Mouse (Mus musculus) E14TG2a.4 (cell line): ENCODE results near the gene Grin2c.

Experiments used
- H3K27me3 ChIP-seq: 2 replicates; pipeline ENCODE4 v1.6.1; 2014; ENCODE audit warnings: low read length, control low read depth; ENCODE audit not compliant: insufficient read depth
- H3K36me3 ChIP-seq: 2 replicates; pipeline ENCODE4 v1.6.1; 2014; ENCODE audit warnings: low read length, control low read depth; ENCODE audit not compliant: insufficient read depth
- H3K4me1 ChIP-seq: replicated peaks from 2 replicates; pipeline ENCODE4 v1.6.1; 2014; ENCODE audit warnings: low read depth, low read length, control low read depth
- H3K4me3 ChIP-seq: replicated peaks from 2 replicates; pipeline ENCODE4 v1.5.1; 2014; ENCODE audit warnings: mild to moderate bottlenecking, low read length
- H3K9me3 ChIP-seq: 2 replicates; pipeline ENCODE4 v1.6.1; 2014; ENCODE audit warnings: low read length, control low read depth
- CTCF ChIP-seq: conservative IDR thresholded peaks from 2 replicates; pipeline ENCODE4 v1.5.1; 2014; ENCODE audit warnings: low read length
- NANOG ChIP-seq: IDR thresholded peaks from 2 replicates; pipeline ENCODE4 v1.6.1; 2014; ENCODE audit warnings: borderline replicate concordance, low read length, mixed read lengths
- POU5F1 ChIP-seq: IDR thresholded peaks from 2 replicates; pipeline ENCODE4 v1.6.1; 2014; ENCODE audit warnings: low read length, borderline replicate concordance

Grin2c gene

DNA sequence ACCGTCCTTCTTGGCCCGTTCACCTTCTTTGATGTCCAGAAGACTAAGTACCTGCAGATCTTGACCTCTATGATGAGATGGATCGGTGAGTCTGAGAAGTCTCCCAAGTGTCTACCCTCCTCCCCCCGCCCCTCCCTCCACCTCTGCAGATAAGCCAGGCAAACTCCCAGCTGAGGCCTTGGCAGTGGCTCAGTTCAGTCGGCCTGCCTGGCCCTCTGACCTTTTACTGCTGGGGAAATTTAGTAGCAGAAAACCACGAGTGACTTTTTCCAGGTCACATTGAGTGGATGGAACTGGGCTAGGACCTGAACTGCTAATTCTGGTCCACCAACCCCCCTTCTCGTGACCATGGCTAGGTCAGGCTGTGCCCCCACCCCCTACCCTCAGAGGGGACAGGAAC lies 38.6 kb downstream of the Grin2c start:
- H3K4me1 ChIP-seq: peaks cover 69% of the 10 kb centered on the region
- TF ChIP-seq POU5F1: no peak
- no peak for TF ChIP-seq CTCF
- TF ChIP-seq NANOG: no peak

DNA sequence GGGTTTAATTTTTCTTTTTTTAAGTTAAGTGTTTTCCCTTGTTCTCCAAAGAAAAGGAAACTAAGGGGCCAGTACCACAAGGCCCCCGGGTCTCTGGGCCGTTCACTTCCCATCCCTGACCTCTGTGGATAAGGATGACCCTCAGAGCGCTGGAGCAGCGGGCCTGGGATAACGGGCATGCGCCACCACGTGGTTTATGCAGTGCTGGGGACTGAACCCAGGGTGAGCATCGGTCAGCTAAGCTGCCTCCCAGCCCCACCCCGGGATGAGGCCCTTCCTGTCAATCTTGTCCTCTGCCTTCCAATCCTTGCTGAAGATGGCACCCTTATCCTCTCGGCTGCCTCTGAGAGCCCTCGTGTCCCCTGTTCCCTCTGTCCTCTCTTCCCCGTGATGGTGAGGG lies 39.4 kb downstream of the Grin2c start:
- Histone ChIP-seq H3K4me1 (peaks cover 66% of the 10 kb centered on the region), H3K36me3 (peaks cover 2% of the 10 kb centered on the region; the same call in 1 of the 2 replicates), H3K9me3 (no peaks in the 10 kb centered on the region), H3K4me3 (no peak overlapping the region), H3K27me3 (no peaks in the 10 kb centered on the region)
- TF ChIP-seq CTCF (no peak), NANOG (no peak), POU5F1 (no peak)

More for the DNA sequence above, 38.6 kb downstream of the Grin2c start:
- Histone ChIP-seq H3K9me3 (no peaks in the 10 kb centered on the region), H3K4me3 (no peak overlapping the region), H3K27me3 (0 out of 2 replicates have a peak, but pooled peaks cover 3% of the 10 kb centered on the region), H3K36me3 (peaks cover 5% of the 10 kb centered on the region; the same call in 1 of the 2 replicates)

DNA sequence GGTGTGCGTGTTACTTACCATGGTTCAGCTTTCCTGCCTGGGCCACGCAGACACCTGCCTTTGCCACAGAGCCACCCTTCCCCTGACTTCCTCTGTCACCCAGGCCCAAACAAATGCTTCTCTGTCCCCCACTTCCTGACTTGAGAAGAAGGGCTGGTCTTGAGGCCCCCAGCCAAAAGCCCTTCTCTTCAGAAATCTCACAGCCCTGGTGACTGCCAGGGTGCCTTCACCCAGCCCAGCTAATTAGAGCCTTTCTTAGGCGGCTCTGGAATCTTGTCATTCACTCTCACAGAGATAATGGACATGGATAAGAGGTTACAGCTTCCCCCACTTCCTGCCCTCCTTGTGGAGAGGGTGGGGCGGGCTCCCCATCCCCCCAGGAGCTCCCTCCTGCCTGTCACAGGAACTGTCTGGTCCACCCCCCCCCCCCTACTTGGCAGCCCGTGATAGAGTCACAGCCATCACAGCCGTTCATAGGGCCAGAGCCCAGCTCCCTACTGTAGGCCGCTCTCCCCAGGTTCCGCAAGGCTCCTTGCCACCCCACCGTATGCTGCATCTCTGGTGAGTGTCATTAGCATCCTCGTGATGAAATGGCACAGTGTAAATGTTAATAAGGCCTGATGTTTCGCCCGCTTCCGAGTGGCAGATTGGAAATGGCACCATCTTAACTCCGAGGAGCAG lies 40.1 kb downstream of the Grin2c start:
- Histone ChIP-seq H3K27me3 (no peaks in the 10 kb centered on the region), H3K36me3 (no peaks in the 10 kb centered on the region), H3K9me3 (no peaks in the 10 kb centered on the region), H3K4me3 (0 out of 2 replicates have a peak overlapping the region, but pooled peaks have one; percentile 4), H3K4me1 (peaks cover 65% of the 10 kb centered on the region)
- TF ChIP-seq POU5F1 (no peak), NANOG (no peak), CTCF (no peak)

DNA sequence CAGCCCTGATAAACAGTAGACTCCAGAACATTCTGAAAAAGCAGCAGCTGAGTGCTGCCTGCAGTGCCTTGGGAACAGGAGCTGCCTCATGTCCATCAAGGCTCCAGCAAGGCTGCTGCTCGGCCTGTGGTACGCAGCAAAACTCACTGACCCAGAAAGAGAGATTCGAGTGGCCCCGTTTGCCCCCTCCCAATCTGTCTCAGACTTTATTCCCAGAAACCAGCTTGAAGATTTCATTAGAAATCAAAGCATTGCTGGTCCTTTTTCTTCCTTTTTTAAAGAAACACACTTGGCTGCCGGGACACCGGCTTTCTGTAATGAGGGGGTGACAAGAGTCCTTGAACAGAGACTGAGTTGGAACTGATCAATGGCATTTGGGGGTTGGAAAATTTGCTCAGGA lies 41.7 kb downstream of the Grin2c start:
- Histone ChIP-seq H3K27me3 (no peaks in the 10 kb centered on the region), H3K4me1 (peaks cover 52% of the 10 kb centered on the region), H3K36me3 (peaks cover 6% of the 10 kb centered on the region; the same call in 1 of the 2 replicates), H3K9me3 (peaks cover 4% of the 10 kb centered on the region; the same call in 1 of the 2 replicates), H3K4me3 (no peak overlapping the region)
- no peak for TF ChIP-seq NANOG
- TF ChIP-seq CTCF: no peak
- no peak for TF ChIP-seq POU5F1

- TF ChIP-seq NANOG: no peak
- TF ChIP-seq POU5F1: no peak
- TF ChIP-seq CTCF: peak; percentile 41
- peaks cover 48% of the 10 kb centered on the region for H3K4me1 ChIP-seq
- peaks cover 8% of the 10 kb centered on the region for H3K9me3 ChIP-seq
- peaks cover 6% of the 10 kb centered on the region; the same call in 1 of the 2 replicates for H3K36me3 ChIP-seq
- no peaks in the 10 kb centered on the region for H3K27me3 ChIP-seq
- no peak overlapping the region for H3K4me3 ChIP-seq
Measured at GRCm38 (mm10) chr11:115224889-115225288, 42.2 kb downstream of the Grin2c start.

DNA sequence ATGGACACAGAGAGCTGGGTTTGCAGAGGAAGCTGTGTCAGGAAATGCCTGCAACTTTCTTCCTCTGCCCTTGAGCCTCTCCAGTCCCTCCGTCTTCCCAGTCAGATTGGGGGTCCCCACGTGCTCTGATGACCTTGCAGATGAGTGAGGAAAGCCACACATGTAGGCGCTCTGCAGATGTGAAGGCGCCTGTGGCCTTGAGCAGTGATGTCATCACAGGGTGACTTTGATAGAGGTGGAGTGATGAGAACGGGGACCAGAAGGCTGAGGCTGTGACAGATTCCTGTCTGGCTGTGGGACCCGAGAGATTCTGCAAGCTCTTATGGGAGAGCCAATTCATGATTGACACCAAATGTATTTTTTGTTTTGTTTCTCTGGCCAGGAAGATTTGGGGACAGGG lies 43.2 kb downstream of the Grin2c start:
- Histone ChIP-seq H3K9me3 (peaks cover 16% of the 10 kb centered on the region), H3K36me3 (peaks cover 6% of the 10 kb centered on the region), H3K4me1 (peaks cover 46% of the 10 kb centered on the region), H3K27me3 (no peaks in the 10 kb centered on the region), H3K4me3 (no peak overlapping the region)
- TF ChIP-seq POU5F1 (no peak), NANOG (no peak), CTCF (no peak)

GRCm38 (mm10) chr11:115223451-115223850 lies 43.6 kb downstream of the Grin2c start:
- H3K4me3 ChIP-seq: no peak overlapping the region
- TF ChIP-seq NANOG (no peak), CTCF (no peak), POU5F1 (no peak)
- H3K27me3 ChIP-seq: no peaks in the 10 kb centered on the region
- peaks cover 19% of the 10 kb centered on the region for H3K9me3 ChIP-seq
- H3K36me3 ChIP-seq: peaks cover 6% of the 10 kb centered on the region
- H3K4me1 ChIP-seq: peaks cover 46% of the 10 kb centered on the region

DNA sequence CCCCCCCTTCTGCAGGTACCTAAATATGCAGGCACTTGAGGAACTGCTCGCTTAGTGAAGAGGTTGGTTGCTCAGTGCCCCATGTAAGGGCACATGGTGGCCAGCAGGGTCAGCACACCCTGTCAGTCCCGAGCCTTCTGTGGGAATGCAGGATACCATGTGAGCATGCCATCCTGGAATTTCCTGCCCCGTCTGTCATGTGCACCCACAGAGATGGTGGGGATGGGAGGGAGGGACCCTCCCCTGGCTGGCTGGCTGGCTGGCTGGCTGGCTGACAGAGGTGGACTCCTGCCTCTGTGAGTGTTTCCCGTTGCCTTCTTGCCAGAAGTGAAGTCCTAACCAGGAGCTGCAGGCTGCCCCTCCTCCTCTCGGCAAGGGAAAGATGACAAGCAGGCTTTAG lies 44.5 kb downstream of the Grin2c start:
- TF ChIP-seq CTCF (no peak), NANOG (no peak), POU5F1 (no peak)
- peaks cover 46% of the 10 kb centered on the region for H3K4me1 ChIP-seq
- H3K4me3 ChIP-seq: no peak overlapping the region
- H3K36me3 ChIP-seq: peaks cover 6% of the 10 kb centered on the region
- H3K27me3 ChIP-seq: no peaks in the 10 kb centered on the region
- H3K9me3 ChIP-seq: peaks cover 19% of the 10 kb centered on the region
